Mouse (Mus musculus) G1E (cell line): ENCODE results near the gene Klf12. TPM values are rescaled to one million over a fixed set of nuclear protein-coding genes. Genes with fewer than 3 reads are reported as not detected.

Experiments used
- ATAC-seq: 2 replicates; pipeline ENCODE4 v1.8.0; 2016; ENCODE audit warnings: mild to moderate bottlenecking; ENCODE audit not compliant: insufficient number of reproducible peaks, poor library complexity, low FRiP score, severe bottlenecking; ENCODE audit errors: extremely low read depth
- DNase-seq: peaks from one replicate; pipeline ENCODE4 v3.0.0; 2012; ENCODE audit warnings: low spot score
- H3K27me3 ChIP-seq: 2 replicates; pipeline ENCODE4 v1.6.1; 2012; ENCODE audit warnings: mild to moderate bottlenecking, low read length, inconsistent platforms; ENCODE audit not compliant: insufficient read depth
- H3K36me3 ChIP-seq: replicated peaks from 2 replicates; pipeline ENCODE3; 2012; ENCODE audit warnings: mild to moderate bottlenecking, inconsistent platforms
- H3K4me1 ChIP-seq: 2 replicates; pipeline ENCODE4 v1.6.1; 2012; ENCODE audit warnings: low read depth, low read length, inconsistent platforms, mixed read lengths; ENCODE audit not compliant: insufficient read depth
- H3K4me3 ChIP-seq: 2 replicates; pipeline ENCODE4 v1.5.1; 2012; ENCODE audit warnings: low read depth, mild to moderate bottlenecking, inconsistent platforms, low read length, moderate library complexity, mixed read lengths
- H3K9me3 ChIP-seq: replicated peaks from 2 replicates; pipeline ENCODE4 v1.6.1; 2012; ENCODE audit warnings: inconsistent platforms
- CTCF ChIP-seq: IDR thresholded peaks from 2 replicates; pipeline ENCODE4 v1.5.1; 2012; ENCODE audit warnings: low read depth, low read length, inconsistent platforms, mixed read lengths
- GATA1 ChIP-seq: IDR thresholded peaks from 2 replicates; pipeline ENCODE4 v1.6.1; 2012; ENCODE audit warnings: borderline replicate concordance, low read length, inconsistent platforms, mixed read lengths
- GATA2 ChIP-seq: IDR thresholded peaks from 2 replicates; pipeline ENCODE4 v1.6.1; 2012; ENCODE audit warnings: low read depth, low read length, inconsistent platforms, borderline replicate concordance
- POLR2AphosphoS5 ChIP-seq: IDR thresholded peaks from 2 replicates; pipeline ENCODE4 v1.6.1; 2012; ENCODE audit warnings: low read depth, low read length, inconsistent platforms; ENCODE audit not compliant: insufficient replicate concordance
- TAL1 ChIP-seq: conservative IDR thresholded peaks from 2 replicates; pipeline ENCODE4 v1.6.1; 2012; ENCODE audit warnings: low read depth, low read length, inconsistent platforms, mixed read lengths
- polyA plus RNA-seq: library from polyadenylated mRNA; stranded (reverse); fragments of >175 nt; gene quantifications from 2 replicates; pipeline ENCODE4 v1.2.3, GENCODE M21; 2012
- total RNA-seq, 2 experiments: library from RNA; stranded (forward) in 1 of 2; stranded (reverse) in 1 of 2; fragments of 200-1000 nt in 1 of 2; fragments of >200 nt in 1 of 2; fragmentation: Nextera tagmentation in 1 of 2; gene quantifications; 2 replicates each; pipeline ENCODE4 v1.2.3; 2014 to 2017

Klf12 gene
- total and polyA plus RNA-seq, 3 experiments, result 0.27 TPM; not detected in 2

DNA sequence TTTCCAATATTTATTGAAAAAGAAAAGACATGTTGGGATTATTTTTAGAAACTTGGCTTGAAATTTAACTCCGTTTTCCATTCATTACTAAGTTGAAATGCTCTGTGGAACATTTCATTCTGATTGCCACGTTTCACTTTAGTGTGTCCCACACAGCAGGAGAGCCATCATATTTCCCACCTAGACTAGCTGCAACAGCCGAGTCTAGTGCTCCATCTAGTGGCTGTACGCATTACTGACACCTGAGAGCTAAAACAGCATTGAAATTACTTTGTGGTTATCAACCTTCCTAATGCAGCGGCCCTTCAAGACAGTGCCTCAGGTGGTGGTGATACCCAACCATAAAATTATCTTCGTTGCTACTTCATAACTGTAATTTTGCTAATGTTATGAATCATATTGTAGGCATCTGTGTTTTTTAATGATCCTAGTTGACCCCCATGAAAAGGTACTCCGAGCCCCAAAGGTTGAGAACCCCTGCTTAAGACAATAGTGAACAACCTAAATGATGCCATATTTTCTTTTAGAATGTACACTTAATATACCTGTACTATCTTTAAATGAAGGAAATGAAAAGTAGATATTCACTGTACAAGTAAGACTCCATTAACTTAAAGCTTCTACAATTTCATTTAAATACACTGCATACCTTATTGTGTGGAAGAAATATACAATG is 389.6 kb downstream of the Klf12 start:
- Histone ChIP-seq H3K36me3 (no peaks in the 10 kb centered on the region), H3K9me3 (peaks cover 26% of the 10 kb centered on the region), H3K4me1 (no peaks in the 10 kb centered on the region), H3K4me3 (no peak overlapping the region), H3K27me3 (no peaks in the 10 kb centered on the region)
- TF ChIP-seq CTCF (peak; percentile 84), GATA2 (no peak), TAL1 (no peak), POLR2AphosphoS5 (no peak)
- DNase-seq (no peak), ATAC-seq (peak; percentile 65; the same call in 1 of the 2 replicates)

DNA sequence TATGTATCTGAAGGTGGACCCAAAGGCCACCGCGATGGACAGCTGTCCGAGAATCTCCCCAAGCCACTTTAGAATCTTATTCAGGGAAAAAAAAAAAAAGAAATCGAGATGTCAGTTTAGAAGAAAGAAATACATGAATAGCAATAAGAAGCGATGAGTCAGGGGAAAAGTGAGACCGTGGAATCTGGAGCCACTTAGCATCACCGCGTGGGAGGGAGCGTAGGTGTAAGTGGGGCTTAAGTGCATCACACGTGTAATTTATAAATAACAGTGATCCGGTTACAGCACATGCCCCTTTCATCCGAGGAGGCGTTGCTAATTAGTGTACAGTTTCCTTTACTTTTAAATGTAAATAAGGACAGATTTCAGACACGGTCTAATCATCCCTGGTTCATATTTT is 390.4 kb downstream of the Klf12 start:
- TF ChIP-seq TAL1, result no peak
- no peak for TF ChIP-seq POLR2AphosphoS5
- TF ChIP-seq GATA2, result no peak
- no peak for TF ChIP-seq GATA1
- TF ChIP-seq CTCF, result no peak
- ATAC-seq (no peak), DNase-seq (no peak)
- no peak overlapping the region for H3K4me3 ChIP-seq
- no peaks in the 10 kb centered on the region for H3K36me3 ChIP-seq
- H3K4me1 ChIP-seq, result no peaks in the 10 kb centered on the region
- no peaks in the 10 kb centered on the region for H3K27me3 ChIP-seq
- peaks cover 25% of the 10 kb centered on the region for H3K9me3 ChIP-seq

DNA sequence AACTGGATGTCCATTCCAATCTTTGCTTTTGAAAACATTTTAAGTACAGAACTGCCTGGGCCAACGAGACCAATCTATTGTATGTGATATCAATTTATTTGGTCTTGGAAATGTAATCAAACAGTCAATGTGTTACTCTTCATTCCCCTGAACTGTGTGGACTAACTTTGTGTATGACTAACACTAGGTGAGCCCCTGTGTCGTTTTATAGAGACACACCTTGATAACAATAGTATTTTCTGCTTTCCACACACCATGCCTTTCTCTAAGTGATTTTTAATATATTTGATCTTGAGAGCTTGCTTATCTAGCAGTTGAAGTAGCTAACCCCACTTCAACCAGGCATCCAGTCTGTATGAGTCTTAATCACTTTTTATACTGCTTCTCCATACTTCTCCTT is 398.0 kb downstream of the Klf12 start:
- H3K9me3 ChIP-seq, result peaks cover 19% of the 10 kb centered on the region
- no peaks in the 10 kb centered on the region for H3K36me3 ChIP-seq
- no peaks in the 10 kb centered on the region for H3K27me3 ChIP-seq
- H3K4me1 ChIP-seq, result no peaks in the 10 kb centered on the region
- TF ChIP-seq CTCF, result no peak
- TF ChIP-seq GATA2, result no peak
- no peak for TF ChIP-seq POLR2AphosphoS5
- ATAC-seq (no peak), DNase-seq (no peak)
- H3K4me3 ChIP-seq, result no peak overlapping the region

DNA sequence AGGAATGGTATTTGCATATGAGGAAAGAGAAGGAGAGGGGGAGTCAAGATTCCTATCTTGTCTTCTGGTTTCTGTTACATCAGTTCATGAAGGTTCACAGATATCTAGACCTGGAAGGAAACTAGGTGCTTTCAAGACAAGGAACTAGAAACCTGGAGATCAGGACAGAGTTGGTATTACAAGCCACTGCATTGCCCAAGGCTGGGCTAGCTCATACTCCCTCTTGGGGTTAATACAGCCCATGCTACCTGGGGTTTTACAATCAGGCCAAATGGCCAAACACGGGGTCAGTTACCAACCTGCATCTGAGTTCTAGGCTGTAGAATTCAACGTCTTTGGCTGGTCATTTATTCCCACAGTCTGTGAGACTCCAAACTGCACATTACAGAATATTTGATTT is 398.9 kb downstream of the Klf12 start:
- ATAC-seq (no peak), DNase-seq (no peak)
- no peaks in the 10 kb centered on the region for H3K4me1 ChIP-seq
- H3K4me3 ChIP-seq, result no peak overlapping the region
- H3K27me3 ChIP-seq, result no peaks in the 10 kb centered on the region
- no peak for TF ChIP-seq GATA1
- TF ChIP-seq POLR2AphosphoS5, result no peak
- no peak for TF ChIP-seq GATA2
- TF ChIP-seq CTCF, result no peak
- TF ChIP-seq TAL1, result no peak
- no peaks in the 10 kb centered on the region for H3K36me3 ChIP-seq
- peaks cover 18% of the 10 kb centered on the region for H3K9me3 ChIP-seq

DNA sequence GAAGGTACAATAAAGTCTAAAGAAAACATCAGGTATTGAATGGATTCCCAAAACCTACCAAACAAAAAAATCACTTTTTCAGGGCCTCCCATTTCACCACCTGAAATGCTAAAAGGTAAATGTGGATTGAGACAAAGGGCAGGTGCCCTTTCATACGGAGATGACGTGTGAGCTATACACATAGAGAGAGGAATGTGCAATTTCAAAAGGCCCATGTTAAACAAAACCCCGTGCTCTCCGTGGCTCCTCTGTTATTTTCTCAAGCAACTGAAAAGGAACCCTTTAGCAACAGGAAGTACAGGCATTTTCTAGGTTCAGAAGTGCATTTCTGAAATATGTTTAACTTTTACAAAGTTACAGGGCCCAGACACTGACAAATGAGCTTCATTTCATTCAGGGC is 399.4 kb downstream of the Klf12 start:
- Histone ChIP-seq H3K4me1 (no peaks in the 10 kb centered on the region), H3K27me3 (no peaks in the 10 kb centered on the region), H3K36me3 (no peaks in the 10 kb centered on the region), H3K9me3 (peaks cover 19% of the 10 kb centered on the region), H3K4me3 (no peak overlapping the region)
- TF ChIP-seq GATA1 (no peak), CTCF (no peak), TAL1 (no peak)
- ATAC-seq, result no peak
- no peak for DNase-seq

DNA sequence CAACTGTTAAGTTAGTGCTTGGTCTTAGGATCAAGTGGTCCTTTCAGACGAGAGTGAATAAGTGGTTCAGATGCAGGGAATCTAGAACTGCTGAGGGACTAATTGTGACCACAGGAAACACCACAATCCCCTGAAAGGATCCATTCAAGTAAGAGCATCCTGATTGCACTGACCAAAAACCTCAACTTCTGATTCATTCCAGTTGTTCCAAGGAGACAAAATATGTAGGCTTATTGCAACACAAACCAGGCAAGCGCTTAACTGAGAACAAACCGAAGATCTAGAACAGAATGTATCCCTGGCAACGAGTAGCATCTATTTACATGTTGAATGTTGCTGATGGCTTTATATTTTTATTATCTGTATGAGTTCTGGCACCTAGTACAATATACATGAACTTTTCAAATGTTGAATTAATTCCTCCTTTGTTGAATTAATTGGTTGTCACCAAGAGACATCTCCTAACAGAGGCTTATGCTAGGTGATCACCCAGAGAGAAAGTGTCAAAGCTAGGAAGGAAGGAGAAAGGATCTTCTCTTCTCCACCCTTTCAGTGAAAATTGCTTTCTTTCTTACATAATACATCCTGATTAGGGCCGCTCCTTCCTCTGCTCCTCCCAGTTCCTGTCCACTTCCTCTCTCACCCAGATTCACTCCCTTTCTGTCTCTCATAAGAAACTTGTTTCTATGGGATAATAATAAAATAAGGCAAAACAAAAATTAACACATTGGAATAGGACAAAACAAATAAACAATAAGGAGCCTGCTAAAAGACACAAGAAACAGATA is 407.5 kb downstream of the Klf12 start:
- Histone ChIP-seq H3K27me3 (no peaks in the 10 kb centered on the region), H3K9me3 (peaks cover 47% of the 10 kb centered on the region), H3K4me1 (no peaks in the 10 kb centered on the region), H3K4me3 (no peak overlapping the region), H3K36me3 (no peaks in the 10 kb centered on the region)
- no peak for TF ChIP-seq POLR2AphosphoS5
- TF ChIP-seq GATA1, result no peak
- TF ChIP-seq TAL1, result no peak
- TF ChIP-seq CTCF, result no peak
- TF ChIP-seq GATA2, result no peak
- ATAC-seq, result no peak
- DNase-seq, result no peak
